Mouse (Mus musculus) small intestine, adult 2 months (tissue): Measurements from ENCODE around the gene Trim2.

Source experiments
- CTCF ChIP-seq: fragments of 200-500 bp; IDR thresholded peaks from 2 replicates; pipeline ENCODE4 v1.5.1; 2012; ENCODE audit warnings: low read depth, mild to moderate bottlenecking, control low read depth, inconsistent platforms, low read length, moderate library complexity, mixed read lengths; ENCODE audit not compliant: insufficient replicate concordance, insufficient read length; ENCODE audit errors: extremely low read depth
- POLR2A ChIP-seq: fragments of 200-500 bp; IDR thresholded peaks from 2 replicates; pipeline ENCODE4 v1.6.1; 2012; ENCODE audit warnings: low read depth, mild to moderate bottlenecking, control low read depth, inconsistent platforms, low read length, moderate library complexity

DNA sequence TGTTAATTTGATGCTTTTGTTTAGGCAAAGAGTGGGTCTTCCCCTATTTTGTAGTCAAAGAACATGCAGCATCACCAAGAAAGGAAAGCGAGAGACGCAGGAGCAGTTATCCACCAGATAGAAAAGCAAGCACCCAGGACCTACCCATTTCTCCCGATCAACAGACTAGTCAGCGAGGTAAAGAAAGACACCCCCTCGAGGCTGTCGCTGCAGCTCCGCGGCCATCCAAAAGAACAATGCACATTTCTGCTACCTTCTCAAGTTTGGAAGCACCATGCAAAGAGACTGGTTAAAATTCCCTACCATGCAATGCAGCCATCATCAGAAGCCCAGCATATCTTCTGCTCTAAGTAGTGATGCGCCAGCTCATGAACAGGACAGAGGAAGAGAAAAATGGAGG, 86.4 kb downstream of the Trim2 start:
- TF ChIP-seq CTCF (no peak), POLR2A (no peak)
